Mouse (Mus musculus) limb, embryonic 15.5 days (tissue): ENCODE measurements around the gene Trim40. TPM values are rescaled to one million over a fixed set of nuclear protein-coding genes. Genes with fewer than 3 reads are reported as not detected.
"Not testable (repeated sequence)": the region's sequence is repeated elsewhere in the genome, so short reads cannot be mapped to it uniquely, and the experiment has no call there.

Experiments used
- ATAC-seq: fragments of 200-750 bp; cut with Nextera tagmentation; 2 replicates; pipeline ENCODE4 v1.8.0; 2017; ENCODE audit warnings: low read depth, moderate TSS enrichment; ENCODE audit not compliant: insufficient number of reproducible peaks, low FRiP score, low TSS enrichment
- H3K27ac ChIP-seq: fragments of 300-500 bp; sonication (generic); 2 replicates; pipeline ENCODE4 v1.5.1; 2015; ENCODE audit warnings: moderate library complexity, mild to moderate bottlenecking, inconsistent platforms
- H3K27me3 ChIP-seq: fragments of 300-500 bp; sonication (generic); 2 replicates; pipeline ENCODE4 v1.6.1; 2015; ENCODE audit warnings: inconsistent platforms
- H3K36me3 ChIP-seq: fragments of 300-500 bp; sonication (generic); 2 replicates; pipeline ENCODE4 v1.6.1; 2015; ENCODE audit warnings: inconsistent platforms
- H3K4me1 ChIP-seq: fragments of 300-500 bp; sonication (generic); 2 replicates; pipeline ENCODE4 v1.6.1; 2015; ENCODE audit warnings: inconsistent platforms
- H3K4me2 ChIP-seq: fragments of 300-500 bp; sonication (generic); 2 replicates; pipeline ENCODE4 v1.6.1; 2015; ENCODE audit warnings: mild to moderate bottlenecking, inconsistent platforms
- H3K4me3 ChIP-seq: fragments of 300-500 bp; sonication (generic); 2 replicates; pipeline ENCODE4 v1.5.1; 2015; ENCODE audit warnings: mild to moderate bottlenecking, inconsistent platforms
- H3K9ac ChIP-seq: fragments of 300-500 bp; sonication (generic); 2 replicates; pipeline ENCODE4 v1.6.1; 2015; ENCODE audit warnings: inconsistent platforms
- H3K9me3 ChIP-seq: fragments of 300-500 bp; sonication (generic); 2 replicates; pipeline ENCODE4 v1.6.1; 2016; ENCODE audit warnings: inconsistent platforms
- WGBS: fragments of 180-500 bp; shearing (Covaris S2); methylation state at CpG from one replicate; pipeline ENCODE4 v1.1.7; 2015; 5-methylcytosine and 5-hydroxymethylcytosine counted together
- polyA plus RNA-seq: library from polyadenylated mRNA; unstranded; fragments of >200 nt; fragmentation: Nextera tagmentation; extraction: Ambion mirVana; gene quantifications from 2 replicates; pipeline ENCODE4 v1.2.1, GENCODE M21; 2015

Trim40 gene
- polyA plus RNA-seq, 1 experiment from 2014 or later, result not detected

DNA sequence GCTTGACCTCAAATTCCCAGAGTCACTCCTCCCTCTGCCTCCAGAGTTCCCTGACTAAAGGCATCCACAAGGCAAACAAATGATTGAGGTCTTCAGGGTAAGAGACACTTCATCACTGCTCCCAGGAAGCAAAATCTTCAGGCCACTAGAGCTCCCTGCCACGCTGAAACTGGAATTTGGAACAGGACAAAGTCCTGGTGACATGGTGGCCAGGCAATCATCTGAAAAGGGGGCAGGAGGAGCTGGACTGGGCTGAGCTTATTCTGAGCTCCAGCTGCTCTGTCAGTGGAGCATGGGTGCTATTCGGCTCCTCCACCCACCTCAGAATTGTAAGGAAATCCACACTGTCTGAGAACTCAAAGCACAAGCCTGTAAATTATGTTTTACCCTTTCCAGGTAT, 22.1 kb upstream of the Trim40 start:
- H3K9ac ChIP-seq, result no peak overlapping the region
- no peak for ATAC-seq
- WGBS, result 81% methylated on average over 2 of the region's 2 CpGs
- H3K27me3 ChIP-seq, result no peaks in the 10 kb centered on the region
- no peaks in the 10 kb centered on the region for H3K4me1 ChIP-seq
- no peak overlapping the region for H3K27ac ChIP-seq
- H3K9me3 ChIP-seq, result no peaks in the 10 kb centered on the region
- no peak overlapping the region for H3K4me2 ChIP-seq
- no peak overlapping the region for H3K4me3 ChIP-seq
- H3K36me3 ChIP-seq, result no peaks in the 10 kb centered on the region

- Histone ChIP-seq H3K4me2 (no peak overlapping the region), H3K27ac (no peak overlapping the region), H3K36me3 (no peaks in the 10 kb centered on the region), H3K9ac (no peak overlapping the region), H3K4me1 (no peaks in the 10 kb centered on the region), H3K9me3 (no peaks in the 10 kb centered on the region), H3K4me3 (no peak overlapping the region), H3K27me3 (no peaks in the 10 kb centered on the region)
- WGBS, result 50% methylated on average over 4 of the region's 4 CpGs
- ATAC-seq, result no peak
Observed at GRCm38 (mm10) chr17:36909802-36910201, 19.9 kb upstream of the Trim40 start.

GRCm38 (mm10) chr17:36908235-36908634, 18.3 kb upstream of the Trim40 start:
- Histone ChIP-seq H3K4me3 (no peak overlapping the region), H3K9ac (no peak overlapping the region), H3K4me1 (no peaks in the 10 kb centered on the region), H3K9me3 (no peaks in the 10 kb centered on the region), H3K27ac (no peak overlapping the region), H3K4me2 (no peak overlapping the region), H3K36me3 (no peaks in the 10 kb centered on the region), H3K27me3 (no peaks in the 10 kb centered on the region)
- WGBS, result 54% methylated on average over 1 of the region's 1 CpGs
- ATAC-seq, result no peak

- ATAC-seq, result no peak
Observed at GRCm38 (mm10) chr17:36903651-36904050, 13.7 kb upstream of the Trim40 start.

DNA sequence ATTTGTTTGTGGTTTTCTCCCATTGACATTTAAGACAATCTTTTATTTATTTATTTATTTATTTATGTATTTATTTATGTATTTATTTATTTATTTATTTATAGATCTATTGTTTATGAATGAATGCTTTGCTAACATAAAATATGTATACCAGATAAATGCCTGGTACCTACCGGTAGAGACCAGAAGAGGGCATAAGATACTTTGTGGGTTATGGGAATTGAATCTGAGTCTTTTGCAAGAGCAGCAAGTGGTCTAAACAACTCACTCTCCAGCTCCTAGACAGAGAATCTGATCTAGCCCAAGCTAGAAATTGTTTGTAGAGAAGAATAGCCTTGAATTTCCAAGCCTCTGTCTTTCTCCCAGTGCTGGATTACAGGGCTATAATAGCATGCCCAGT, 10.8 kb upstream of the Trim40 start:
- Histone ChIP-seq H3K9ac (no peak overlapping the region), H3K4me2 (no peak overlapping the region), H3K27ac (no peak overlapping the region), H3K4me3 (no peak overlapping the region), H3K27me3 (no peaks in the 10 kb centered on the region), H3K9me3 (no peaks in the 10 kb centered on the region), H3K4me1 (no peaks in the 10 kb centered on the region), H3K36me3 (no peaks in the 10 kb centered on the region)
- WGBS, result 40% methylated on average over 1 of the region's 1 CpGs
- ATAC-seq, result no peak

More at GRCm38 (mm10) chr17:36903651-36904050, 13.7 kb upstream of the Trim40 start:
- Histone ChIP-seq H3K9me3 (no peaks in the 10 kb centered on the region), H3K4me1 (no peaks in the 10 kb centered on the region), H3K36me3 (no peaks in the 10 kb centered on the region), H3K4me2 (no peak overlapping the region), H3K27ac (no peak overlapping the region), H3K9ac (no peak overlapping the region), H3K27me3 (no peaks in the 10 kb centered on the region), H3K4me3 (no peak overlapping the region)
- 68% methylated on average over 3 of the region's 3 CpGs for WGBS

DNA sequence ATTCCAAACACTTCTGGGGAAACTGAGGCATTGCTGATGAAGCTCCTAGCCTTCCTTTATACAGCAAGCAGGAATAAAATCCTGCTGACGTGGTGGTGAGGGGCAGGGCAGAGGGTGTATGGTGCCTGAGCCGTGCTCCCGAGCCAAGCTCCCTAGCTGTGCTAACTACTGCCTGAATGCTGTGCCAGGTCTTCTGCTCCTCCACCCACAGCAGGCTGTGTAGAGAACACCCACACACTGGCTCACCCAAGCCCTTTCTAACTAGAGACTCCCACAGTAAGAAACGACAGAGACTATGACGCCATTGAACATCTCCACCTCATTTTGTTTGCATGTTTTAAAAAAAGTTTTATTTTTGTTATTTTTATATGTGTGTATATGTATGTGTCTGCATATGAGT, 10.1 kb upstream of the Trim40 start:
- Histone ChIP-seq H3K9ac (no peak overlapping the region), H3K4me2 (no peak overlapping the region), H3K27ac (no peak overlapping the region), H3K36me3 (no peaks in the 10 kb centered on the region), H3K4me1 (no peaks in the 10 kb centered on the region), H3K27me3 (no peaks in the 10 kb centered on the region), H3K4me3 (no peak overlapping the region), H3K9me3 (no peaks in the 10 kb centered on the region)
- WGBS, result 75% methylated on average over 5 of the region's 5 CpGs
- no peak for ATAC-seq

- 79% methylated on average over 4 of the region's 4 CpGs for WGBS
Observed at GRCm38 (mm10) chr17:36899376-36899775, 9.5 kb upstream of the Trim40 start.

DNA sequence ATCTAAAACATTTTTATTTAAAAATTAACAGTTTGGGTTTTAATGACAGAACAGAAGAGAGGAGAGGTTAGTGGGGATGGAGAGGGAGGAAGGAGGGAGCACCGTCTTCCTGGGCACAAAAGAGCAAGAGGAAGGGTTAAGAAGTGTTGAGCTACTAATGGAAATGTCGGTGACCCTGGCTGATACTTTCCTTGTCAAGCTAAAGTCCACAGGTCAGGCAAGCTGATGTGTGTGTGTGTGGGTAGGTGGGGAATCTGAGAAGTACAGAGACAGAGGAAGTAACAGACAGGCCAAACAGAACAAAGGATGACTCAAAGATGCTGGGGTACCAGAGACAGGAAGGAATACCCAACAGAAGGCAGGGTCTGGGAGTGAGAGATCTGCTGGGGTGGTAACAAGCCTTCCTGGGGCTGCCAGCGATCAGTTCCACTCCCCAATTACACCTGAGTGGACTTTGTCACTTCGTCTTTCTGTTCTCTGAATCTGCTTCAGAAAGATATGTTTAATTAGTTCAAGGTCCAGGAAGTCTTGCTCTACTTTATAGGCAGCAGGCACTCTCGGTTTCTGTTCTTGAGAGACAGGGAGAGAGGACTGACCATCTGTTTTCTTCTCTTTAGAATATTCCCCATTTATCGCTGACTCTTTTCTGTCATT, 7.8 kb upstream of the Trim40 start, which contains the start of gene Trim31:
TSS of gene Trim31 (plus strand) at position 567 of the 654 bp plus-strand sequence.
- Histone ChIP-seq H3K27ac (no peak within 1 kb of the TSS), H3K9ac (no peak within 1 kb of the TSS), H3K4me3 (no peak within 1 kb of the TSS), H3K4me2 (no peak within 1 kb of the TSS), H3K9me3 (no peaks in the 10 kb centered on the region), H3K36me3 (no peaks in the 10 kb centered on the region), H3K4me1 (no peaks in the 10 kb centered on the region), H3K27me3 (no peaks in the 10 kb centered on the region)
- WGBS, result 50% methylated on average over 6 of the region's 6 CpGs
- ATAC-seq, result no peak

More at GRCm38 (mm10) chr17:36899376-36899775, 9.5 kb upstream of the Trim40 start:
- H3K27ac ChIP-seq, result no peak overlapping the region
- H3K9ac ChIP-seq, result no peak overlapping the region
- H3K4me3 ChIP-seq, result no peak overlapping the region
- H3K4me2 ChIP-seq, result no peak overlapping the region
- H3K27me3 ChIP-seq, result no peaks in the 10 kb centered on the region
- ATAC-seq, result no peak
- H3K9me3 ChIP-seq, result no peaks in the 10 kb centered on the region
- no peaks in the 10 kb centered on the region for H3K4me1 ChIP-seq
- H3K36me3 ChIP-seq, result no peaks in the 10 kb centered on the region

DNA sequence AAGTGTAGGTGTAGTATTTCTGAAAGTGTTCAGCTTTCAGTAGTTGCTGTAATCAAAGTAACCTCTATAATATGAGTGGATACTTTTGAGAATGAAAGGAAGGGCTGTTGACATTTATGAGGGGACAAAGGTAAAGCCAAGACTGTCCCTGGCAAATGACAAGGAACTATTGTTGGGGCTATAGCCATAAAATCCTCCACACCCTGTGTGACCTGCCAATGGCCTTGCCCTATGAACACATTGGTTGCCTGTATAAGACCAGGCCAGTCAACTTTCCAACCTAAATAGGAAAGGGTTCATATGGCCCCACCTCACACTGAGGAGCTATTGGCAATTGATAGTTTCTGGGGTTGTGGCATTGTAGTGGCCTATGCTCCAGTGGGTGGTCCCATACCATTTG, 7.1 kb upstream of the Trim40 start:
- Histone ChIP-seq H3K9ac (no peak overlapping the region), H3K4me2 (no peak overlapping the region), H3K4me1 (no peaks in the 10 kb centered on the region), H3K9me3 (no peaks in the 10 kb centered on the region), H3K27me3 (no peaks in the 10 kb centered on the region), H3K27ac (no peak overlapping the region), H3K4me3 (no peak overlapping the region), H3K36me3 (no peaks in the 10 kb centered on the region)
- ATAC-seq, result no peak

DNA sequence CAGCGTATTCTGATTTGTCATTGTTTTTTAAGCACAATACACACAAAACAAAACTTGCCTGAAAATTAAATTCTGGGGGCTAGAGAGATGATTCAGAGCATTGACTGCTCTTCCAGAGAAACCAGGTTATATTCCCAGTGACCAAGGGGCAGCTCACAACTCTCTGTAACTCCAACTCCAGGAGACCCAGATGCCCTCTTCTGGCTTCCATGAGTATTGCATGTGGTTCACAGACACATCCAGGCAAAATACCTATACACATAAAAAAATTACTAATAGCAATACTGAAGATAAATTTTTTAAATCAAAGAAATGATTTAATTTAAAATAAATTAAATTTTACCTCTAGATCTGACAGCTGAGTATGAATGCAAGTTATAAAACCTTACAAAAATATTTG, 6.7 kb upstream of the Trim40 start:
- Histone ChIP-seq H3K27ac (no peak overlapping the region), H3K9me3 (no peaks in the 10 kb centered on the region), H3K4me2 (no peak overlapping the region), H3K4me3 (no peak overlapping the region), H3K4me1 (no peaks in the 10 kb centered on the region), H3K36me3 (no peaks in the 10 kb centered on the region), H3K27me3 (no peaks in the 10 kb centered on the region), H3K9ac (no peak overlapping the region)
- WGBS, result 95% methylated on average over 1 of the region's 1 CpGs
- ATAC-seq, result no peak

GRCm38 (mm10) chr17:36893387-36893786, 3.5 kb upstream of the Trim40 start:
- no peak overlapping the region for H3K4me3 ChIP-seq
- H3K4me2 ChIP-seq, result no peak overlapping the region
- no peak overlapping the region for H3K27ac ChIP-seq
- H3K4me1 ChIP-seq, result no peaks in the 10 kb centered on the region
- no peaks in the 10 kb centered on the region for H3K27me3 ChIP-seq
- H3K9me3 ChIP-seq, result no peaks in the 10 kb centered on the region
- H3K36me3 ChIP-seq, result no peaks in the 10 kb centered on the region
- WGBS, result 63% methylated on average over 5 of the region's 5 CpGs
- no peak overlapping the region for H3K9ac ChIP-seq
- ATAC-seq, result no peak

DNA sequence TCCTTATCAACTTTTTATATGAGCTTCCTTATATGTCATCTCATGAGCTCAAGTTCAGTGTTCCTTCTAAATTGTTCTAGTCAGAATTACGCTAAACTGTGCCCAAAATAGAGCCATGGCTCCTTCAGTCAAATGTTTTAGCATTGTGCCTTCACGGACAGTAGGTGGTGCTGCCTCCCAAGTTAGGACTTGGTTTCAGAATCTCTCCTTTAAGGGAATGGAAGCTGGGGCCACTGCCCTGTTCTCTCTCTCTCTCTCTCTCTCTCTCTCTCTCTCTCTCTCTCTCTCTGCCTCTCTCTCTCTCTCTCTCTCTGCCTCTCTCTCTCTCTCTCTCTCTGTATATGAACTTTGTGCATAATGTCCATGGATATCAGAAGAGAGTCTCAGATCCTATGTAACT, 2.4 kb upstream of the Trim40 start:
- Histone ChIP-seq H3K27me3 (no peaks in the 10 kb centered on the region), H3K27ac (no peak overlapping the region), H3K9ac (no peak overlapping the region), H3K4me1 (no peaks in the 10 kb centered on the region), H3K4me2 (no peak overlapping the region), H3K4me3 (no peak overlapping the region), H3K36me3 (no peaks in the 10 kb centered on the region), H3K9me3 (no peaks in the 10 kb centered on the region)
- WGBS, result 7% methylated on average over 2 of the region's 2 CpGs
- ATAC-seq, result no peak

DNA sequence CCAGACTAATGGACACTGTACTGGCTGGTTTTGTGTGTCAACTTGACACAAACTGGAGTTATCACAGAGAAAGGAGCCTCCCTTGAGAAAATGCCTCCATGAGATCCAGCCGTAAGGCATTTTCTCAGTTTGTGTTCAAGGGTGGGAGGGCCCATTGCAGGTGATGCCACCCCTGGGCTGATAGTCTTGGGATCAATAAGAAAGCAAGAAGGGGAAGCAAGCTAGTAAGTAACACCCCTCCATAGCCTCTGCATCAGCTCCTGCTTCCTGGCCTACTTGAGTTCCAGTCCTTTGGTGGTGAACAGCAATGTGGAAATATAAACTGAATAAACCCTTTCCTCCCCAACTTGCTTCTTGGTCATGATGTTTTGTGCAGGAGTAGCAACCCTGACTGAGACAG, 1.6 kb upstream of the Trim40 start:
- H3K27ac ChIP-seq, H3K4me1 ChIP-seq, H3K9ac ChIP-seq, H3K4me3 ChIP-seq, ATAC-seq, H3K4me2 ChIP-seq, H3K27me3 ChIP-seq, H3K9me3 ChIP-seq, H3K36me3 ChIP-seq: not testable (repeated sequence)
- 80% methylated on average over 1 of the region's 1 CpGs for WGBS
